Mouse (Mus musculus) intestine, embryonic 15.5 days (tissue): ENCODE measurements at regions not wholly inside any gene's neighbourhood (a gene's known extent, or its start where the extent isn't known, plus 50 kb on each side); places are given as distances from the start of the nearest gene placed in this dataset.

Source experiments
- ATAC-seq: fragments of 200-750 bp; cut with Nextera tagmentation; 2 replicates; pipeline ENCODE4 v1.8.0; 2017; ENCODE audit warnings: moderate TSS enrichment, moderate library complexity
- H3K27ac ChIP-seq: fragments of 300-500 bp; sonication (generic); 2 replicates; pipeline ENCODE4 v1.5.1; 2015; ENCODE audit warnings: mild to moderate bottlenecking, inconsistent platforms
- H3K27me3 ChIP-seq: fragments of 300-500 bp; sonication (generic); replicated peaks from 2 replicates; pipeline ENCODE4 v1.6.1; 2015; ENCODE audit warnings: inconsistent platforms
- H3K36me3 ChIP-seq: fragments of 300-500 bp; sonication (generic); 2 replicates; pipeline ENCODE4 v1.6.1; 2015; ENCODE audit warnings: inconsistent platforms
- H3K4me1 ChIP-seq: fragments of 300-500 bp; sonication (generic); replicated peaks from 2 replicates; pipeline ENCODE4 v1.6.1; 2015; ENCODE audit warnings: inconsistent platforms
- H3K4me2 ChIP-seq: fragments of 300-500 bp; sonication (generic); replicated peaks from 2 replicates; pipeline ENCODE4 v1.6.1; 2015; ENCODE audit warnings: mild to moderate bottlenecking, inconsistent platforms
- H3K4me3 ChIP-seq: fragments of 300-500 bp; sonication (generic); replicated peaks from 2 replicates; pipeline ENCODE4 v1.5.1; 2015; ENCODE audit warnings: inconsistent platforms
- H3K9ac ChIP-seq: fragments of 300-500 bp; sonication (generic); 2 replicates; pipeline ENCODE4 v1.6.1; 2015; ENCODE audit warnings: inconsistent platforms
- H3K9me3 ChIP-seq: fragments of 300-500 bp; sonication (generic); 2 replicates; pipeline ENCODE4 v1.6.1; 2016; ENCODE audit warnings: inconsistent platforms
- WGBS: fragments of 180-500 bp; shearing (Covaris S2); methylation state at CpG from one replicate; pipeline ENCODE4 v1.1.7; 2015; 5-methylcytosine and 5-hydroxymethylcytosine counted together

GRCm38 (mm10) chr2:64706646-64707177 is 318.1 kb downstream of the Grb14 start:
- Histone ChIP-seq H3K9ac (no peak overlapping the region), H3K4me1 (no peaks in the 10 kb centered on the region), H3K4me2 (no peak overlapping the region), H3K27ac (no peak overlapping the region), H3K4me3 (no peak overlapping the region), H3K36me3 (no peaks in the 10 kb centered on the region), H3K27me3 (no peaks in the 10 kb centered on the region), H3K9me3 (no peaks in the 10 kb centered on the region)
- no peak for ATAC-seq
- 81% methylated on average over 1 of the region's 1 CpGs for WGBS

- WGBS, result 88% methylated on average over 1 of the region's 1 CpGs
- ATAC-seq, result no peak
These were observed 328.8 kb downstream of the Grb14 start for GRCm38 (mm10) chr2:64695974-64696373.

GRCm38 (mm10) chr2:64691444-64691843 is 333.3 kb downstream of the Grb14 start:
- H3K4me3 ChIP-seq, result no peak overlapping the region
- 74% methylated on average over 1 of the region's 1 CpGs for WGBS
- no peak overlapping the region for H3K4me2 ChIP-seq
- no peaks in the 10 kb centered on the region for H3K9me3 ChIP-seq
- ATAC-seq, result no peak
- H3K4me1 ChIP-seq, result no peaks in the 10 kb centered on the region
- H3K36me3 ChIP-seq, result no peaks in the 10 kb centered on the region
- H3K27ac ChIP-seq, result no peak overlapping the region
- H3K9ac ChIP-seq, result no peak overlapping the region
- H3K27me3 ChIP-seq, result no peaks in the 10 kb centered on the region

More at GRCm38 (mm10) chr2:64695974-64696373, 328.8 kb downstream of the Grb14 start:
- no peak overlapping the region for H3K9ac ChIP-seq
- H3K4me1 ChIP-seq, result no peaks in the 10 kb centered on the region
- H3K4me3 ChIP-seq, result no peak overlapping the region
- no peaks in the 10 kb centered on the region for H3K27me3 ChIP-seq
- no peak overlapping the region for H3K4me2 ChIP-seq
- H3K27ac ChIP-seq, result no peak overlapping the region
- no peaks in the 10 kb centered on the region for H3K36me3 ChIP-seq
- H3K9me3 ChIP-seq, result no peaks in the 10 kb centered on the region

GRCm38 (mm10) chr2:64690996-64691395 is 333.8 kb downstream of the Grb14 start:
- H3K4me3 ChIP-seq, result no peak overlapping the region
- no peaks in the 10 kb centered on the region for H3K9me3 ChIP-seq
- H3K9ac ChIP-seq, result no peak overlapping the region
- no peaks in the 10 kb centered on the region for H3K27me3 ChIP-seq
- no peaks in the 10 kb centered on the region for H3K4me1 ChIP-seq
- H3K4me2 ChIP-seq, result no peak overlapping the region
- H3K27ac ChIP-seq, result no peak overlapping the region
- 65% methylated on average over 3 of the region's 3 CpGs for WGBS
- H3K36me3 ChIP-seq, result no peaks in the 10 kb centered on the region
- no peak for ATAC-seq

GRCm38 (mm10) chr2:64686781-64687180 is 338.0 kb downstream of the Grb14 start:
- no peak overlapping the region for H3K27ac ChIP-seq
- H3K4me1 ChIP-seq, result no peaks in the 10 kb centered on the region
- H3K9me3 ChIP-seq, result no peaks in the 10 kb centered on the region
- WGBS, result 91% methylated on average over 8 of the region's 8 CpGs
- no peak overlapping the region for H3K4me2 ChIP-seq
- no peak overlapping the region for H3K4me3 ChIP-seq
- no peak overlapping the region for H3K9ac ChIP-seq
- ATAC-seq, result no peak
- H3K27me3 ChIP-seq, result no peaks in the 10 kb centered on the region
- H3K36me3 ChIP-seq, result no peaks in the 10 kb centered on the region

- Histone ChIP-seq H3K4me2 (no peak overlapping the region), H3K9ac (no peak overlapping the region), H3K9me3 (no peaks in the 10 kb centered on the region), H3K36me3 (no peaks in the 10 kb centered on the region), H3K4me3 (no peak overlapping the region), H3K27me3 (no peaks in the 10 kb centered on the region), H3K27ac (no peak overlapping the region), H3K4me1 (no peaks in the 10 kb centered on the region)
- no peak for ATAC-seq
- 62% methylated on average over 1 of the region's 1 CpGs for WGBS
These were observed 375.2 kb downstream of the Grb14 start for GRCm38 (mm10) chr2:64649614-64650013.

- Histone ChIP-seq H3K9me3 (no peaks in the 10 kb centered on the region), H3K27ac (no peak overlapping the region), H3K4me1 (no peaks in the 10 kb centered on the region), H3K4me3 (no peak overlapping the region), H3K27me3 (no peaks in the 10 kb centered on the region), H3K9ac (no peak overlapping the region), H3K36me3 (no peaks in the 10 kb centered on the region), H3K4me2 (no peak overlapping the region)
- ATAC-seq, result no peak
- 73% methylated on average over 2 of the region's 2 CpGs for WGBS
These were observed 407.9 kb downstream of the Grb14 start for GRCm38 (mm10) chr2:64616931-64617330.

GRCm38 (mm10) chr2:64606864-64607263 is 417.9 kb downstream of the Grb14 start:
- H3K4me2 ChIP-seq, result no peak overlapping the region
- H3K36me3 ChIP-seq, result no peaks in the 10 kb centered on the region
- WGBS, result 86% methylated on average over 1 of the region's 1 CpGs
- no peak overlapping the region for H3K9ac ChIP-seq
- no peaks in the 10 kb centered on the region for H3K9me3 ChIP-seq
- H3K4me1 ChIP-seq, result no peaks in the 10 kb centered on the region
- no peaks in the 10 kb centered on the region for H3K27me3 ChIP-seq
- no peak for ATAC-seq
- no peak overlapping the region for H3K4me3 ChIP-seq
- H3K27ac ChIP-seq, result no peak overlapping the region

- H3K4me1 ChIP-seq, result no peaks in the 10 kb centered on the region
- H3K9me3 ChIP-seq, result no peaks in the 10 kb centered on the region
- H3K4me2 ChIP-seq, result no peak overlapping the region
- no peak overlapping the region for H3K4me3 ChIP-seq
- H3K27me3 ChIP-seq, result no peaks in the 10 kb centered on the region
- ATAC-seq, result no peak
- no peaks in the 10 kb centered on the region for H3K36me3 ChIP-seq
- WGBS, result 22% methylated on average over 3 of the region's 3 CpGs
- H3K9ac ChIP-seq, result no peak overlapping the region
- no peak overlapping the region for H3K27ac ChIP-seq
These were observed 442.5 kb downstream of the Grb14 start for GRCm38 (mm10) chr2:64582258-64582657.

- no peak overlapping the region for H3K27ac ChIP-seq
- H3K9ac ChIP-seq, result no peak overlapping the region
- H3K36me3 ChIP-seq, result no peaks in the 10 kb centered on the region
- ATAC-seq, result no peak
- no peaks in the 10 kb centered on the region for H3K9me3 ChIP-seq
- no peak overlapping the region for H3K4me3 ChIP-seq
- H3K27me3 ChIP-seq, result no peaks in the 10 kb centered on the region
- H3K4me1 ChIP-seq, result no peaks in the 10 kb centered on the region
- 89% methylated on average over 5 of the region's 5 CpGs for WGBS
- H3K4me2 ChIP-seq, result no peak overlapping the region
These were observed 438.2 kb upstream of the Fign start for GRCm38 (mm10) chr2:64536032-64536431.

GRCm38 (mm10) chr2:64535351-64535851 is 437.6 kb upstream of the Fign start:
- Histone ChIP-seq H3K27ac (no peak overlapping the region), H3K4me1 (no peaks in the 10 kb centered on the region), H3K9me3 (no peaks in the 10 kb centered on the region), H3K4me2 (no peak overlapping the region), H3K9ac (no peak overlapping the region), H3K4me3 (no peak overlapping the region), H3K27me3 (no peaks in the 10 kb centered on the region), H3K36me3 (no peaks in the 10 kb centered on the region)
- WGBS, result 82% methylated on average over 5 of the region's 5 CpGs
- no peak for ATAC-seq

- Histone ChIP-seq H3K9ac (no peak overlapping the region), H3K9me3 (no peaks in the 10 kb centered on the region), H3K4me1 (no peaks in the 10 kb centered on the region), H3K36me3 (no peaks in the 10 kb centered on the region), H3K4me3 (no peak overlapping the region), H3K27ac (no peak overlapping the region), H3K27me3 (no peaks in the 10 kb centered on the region), H3K4me2 (no peak overlapping the region)
- 87% methylated on average over 13 of the region's 13 CpGs for WGBS
- no peak for ATAC-seq
These were observed 437.0 kb upstream of the Fign start for GRCm38 (mm10) chr2:64534869-64535268.

- H3K27ac ChIP-seq, result no peak overlapping the region
- 66% methylated on average over 2 of the region's 2 CpGs for WGBS
- H3K27me3 ChIP-seq, result no peaks in the 10 kb centered on the region
- no peaks in the 10 kb centered on the region for H3K4me1 ChIP-seq
- H3K4me3 ChIP-seq, result no peak overlapping the region
- no peak overlapping the region for H3K4me2 ChIP-seq
- no peaks in the 10 kb centered on the region for H3K36me3 ChIP-seq
- no peaks in the 10 kb centered on the region for H3K9me3 ChIP-seq
- no peak for ATAC-seq
- no peak overlapping the region for H3K9ac ChIP-seq
These were observed 436.5 kb upstream of the Fign start for GRCm38 (mm10) chr2:64534344-64534743.
